Mouse (Mus musculus): ENCODE data around the gene Srsf1. TPM values are rescaled to one million over a fixed set of nuclear protein-coding genes. Genes with fewer than 3 reads are reported as not detected.

The Srsf1 gene
- polyA plus RNA-seq, 1 experiment from 2014 or later = 206 TPM

DNA sequence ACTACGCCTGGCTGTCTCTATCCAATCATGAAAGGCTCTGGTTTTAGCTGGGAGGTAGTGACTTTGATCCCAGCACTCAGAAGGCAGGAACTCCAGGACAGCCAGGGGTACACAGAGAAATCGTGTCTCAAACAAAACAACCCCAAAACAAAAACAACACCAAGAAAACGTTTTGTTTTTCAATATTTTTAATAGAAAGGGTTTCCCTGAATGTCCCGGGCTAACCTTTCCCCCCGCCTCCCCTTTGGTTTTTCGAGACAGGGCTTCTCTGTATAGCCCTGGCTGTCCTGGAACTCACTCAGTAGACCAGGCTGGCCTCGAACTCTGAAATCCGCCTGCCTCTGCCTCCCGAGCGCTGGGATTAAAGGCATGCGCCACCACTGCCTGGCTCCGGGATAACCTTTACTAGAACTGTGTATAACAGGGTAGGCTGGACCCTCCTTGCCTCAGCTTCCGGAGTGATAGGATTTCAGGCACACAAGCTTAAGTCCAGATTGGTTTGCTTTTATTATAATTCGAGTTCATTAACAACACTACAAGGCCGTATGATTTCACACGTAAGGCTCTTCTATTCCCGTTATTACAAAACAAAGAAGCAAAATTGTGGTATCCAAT, 743 bp upstream of the Srsf1 start:
- ATAC-seq (replicated peaks; ENCODE audit: low FRiP score, low read depth) (no peak), DNase-seq (ENCODE audit: low spot score) (no peak)
- 54% methylated on average over 17 of the region's 17 CpGs for WGBS
- peak overlapping the region; percentile 99 for H3K9ac ChIP-seq (ENCODE audit: low read depth, low read length)
- TF ChIP-seq CTCF (IDR thresholded peaks at IDR 0.05; ENCODE audit: low read depth) = no peak
- peak overlapping the region; percentile 60 for H3K4me2 ChIP-seq (ENCODE audit: low read length)
- peak overlapping the region; percentile 98 for H3K4me3 ChIP-seq (replicated peaks; ENCODE audit: low read depth, low read length)
- H3K9me3 ChIP-seq (replicated peaks; ENCODE audit: low read length) = no peaks in the 10 kb centered on the region
- H3K36me3 ChIP-seq (ENCODE audit: insufficient read depth, low read length) = no peaks in the 10 kb centered on the region
- no peaks in the 10 kb centered on the region for H3K27me3 ChIP-seq (ENCODE audit: insufficient read depth, low read length)
- H3K27ac ChIP-seq = peak overlapping the region; percentile 99; the same call in 1 of the 2 replicates
- 0 out of 2 replicates have a peak, but pooled peaks cover 7% of the 10 kb centered on the region for H3K4me1 ChIP-seq (replicated peaks; ENCODE audit: insufficient read depth, low read length)

GRCm38 (mm10) chr11:88047871-88048531, 828 bp downstream of the Srsf1 start:
- under 1% methylated on average over 73 of the region's 76 CpGs for WGBS
- H3K4me2 ChIP-seq (ENCODE audit: low read length) = peak overlapping the region; percentile 60
- ATAC-seq (replicated peaks; ENCODE audit: low FRiP score, low read depth) (peak; percentile 63), DNase-seq (ENCODE audit: low spot score) (peak; percentile 73)
- H3K4me1 ChIP-seq (replicated peaks; ENCODE audit: insufficient read depth, low read length) = 0 out of 2 replicates have a peak, but pooled peaks cover 7% of the 10 kb centered on the region
- H3K27ac ChIP-seq = peak overlapping the region; percentile 99
- no peaks in the 10 kb centered on the region for H3K9me3 ChIP-seq (replicated peaks; ENCODE audit: low read length)
- peak overlapping the region; percentile 99 for H3K9ac ChIP-seq (ENCODE audit: low read depth, low read length)
- no peaks in the 10 kb centered on the region for H3K27me3 ChIP-seq (ENCODE audit: insufficient read depth, low read length)
- H3K36me3 ChIP-seq (ENCODE audit: insufficient read depth, low read length) = no peaks in the 10 kb centered on the region
- peak overlapping the region; percentile 98 for H3K4me3 ChIP-seq (replicated peaks; ENCODE audit: low read depth, low read length)
- TF ChIP-seq CTCF (IDR thresholded peaks at IDR 0.05; ENCODE audit: low read depth) = no peak

DNA sequence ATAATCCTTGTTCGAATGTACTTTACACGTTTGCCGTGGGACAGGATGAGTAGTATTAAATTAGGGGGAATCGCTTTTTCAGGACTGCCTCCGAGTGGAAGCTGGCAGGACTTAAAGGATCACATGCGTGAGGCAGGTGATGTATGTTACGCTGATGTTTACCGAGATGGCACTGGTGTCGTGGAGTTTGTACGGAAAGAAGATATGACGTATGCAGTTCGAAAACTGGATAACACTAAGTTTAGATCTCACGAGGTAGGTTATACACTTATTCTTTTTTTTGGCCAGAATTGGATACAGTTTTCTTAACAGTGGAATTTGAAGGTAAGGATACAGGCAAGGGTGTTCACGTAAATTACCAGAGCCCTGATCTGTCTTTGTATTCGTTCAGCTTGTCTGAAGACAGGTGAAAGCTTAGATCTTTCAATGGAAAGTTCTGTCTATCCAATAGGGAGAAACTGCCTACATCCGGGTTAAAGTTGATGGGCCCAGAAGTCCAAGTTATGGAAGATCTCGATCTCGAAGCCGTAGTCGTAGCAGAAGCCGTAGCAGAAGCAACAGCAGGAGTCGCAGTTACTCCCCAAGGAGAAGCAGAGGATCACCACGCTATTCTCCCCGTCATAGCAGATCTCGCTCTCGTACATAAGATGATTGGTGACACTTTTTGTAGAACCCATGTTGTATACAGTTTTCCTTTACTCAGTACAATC, 1.9 kb downstream of the Srsf1 start:
- no peak for ATAC-seq (replicated peaks; ENCODE audit: low FRiP score, low read depth)
- WGBS = 9% methylated on average over 26 of the region's 26 CpGs
- Histone ChIP-seq H3K4me3 (replicated peaks; ENCODE audit: low read depth, low read length) (peak overlapping the region; percentile 98), H3K9ac (ENCODE audit: low read depth, low read length) (peak overlapping the region; percentile 99; the same call in 1 of the 2 replicates), H3K27ac (no peak overlapping the region), H3K4me1 (replicated peaks; ENCODE audit: insufficient read depth, low read length) (0 out of 2 replicates have a peak, but pooled peaks cover 7% of the 10 kb centered on the region), H3K27me3 (ENCODE audit: insufficient read depth, low read length) (no peaks in the 10 kb centered on the region), H3K36me3 (ENCODE audit: insufficient read depth, low read length) (no peaks in the 10 kb centered on the region), H3K4me2 (ENCODE audit: low read length) (peak overlapping the region; percentile 60), H3K9me3 (replicated peaks; ENCODE audit: low read length) (no peaks in the 10 kb centered on the region)
- TF ChIP-seq CTCF (IDR thresholded peaks at IDR 0.05; ENCODE audit: low read depth) = 0 out of 2 replicates have a peak, but pooled peaks have one; percentile 3
- DNase-seq (ENCODE audit: low spot score) = no peak

- ATAC-seq (replicated peaks; ENCODE audit: low FRiP score, low read depth) = no peak
- no peak for DNase-seq (ENCODE audit: low spot score)
- Histone ChIP-seq H3K36me3 (ENCODE audit: insufficient read depth, low read length) (no peaks in the 10 kb centered on the region), H3K27me3 (ENCODE audit: insufficient read depth, low read length) (no peaks in the 10 kb centered on the region), H3K27ac (no peak overlapping the region), H3K4me1 (replicated peaks; ENCODE audit: insufficient read depth, low read length) (0 out of 2 replicates have a peak, but pooled peaks cover 7% of the 10 kb centered on the region), H3K4me3 (replicated peaks; ENCODE audit: low read depth, low read length) (peak overlapping the region; percentile 98), H3K9ac (ENCODE audit: low read depth, low read length) (no peak overlapping the region), H3K9me3 (replicated peaks; ENCODE audit: low read length) (no peaks in the 10 kb centered on the region), H3K4me2 (ENCODE audit: low read length) (peak overlapping the region; percentile 60)
- TF ChIP-seq CTCF (IDR thresholded peaks at IDR 0.05; ENCODE audit: low read depth) = no peak
Observed at GRCm38 (mm10) chr11:88049732-88050131, 2.6 kb downstream of the Srsf1 start.

- no peak for TF ChIP-seq CTCF (IDR thresholded peaks at IDR 0.05; ENCODE audit: low read depth)
- no peak for ATAC-seq (replicated peaks; ENCODE audit: low FRiP score, low read depth)
Observed at GRCm38 (mm10) chr11:88052638-88053037, 5.5 kb downstream of the Srsf1 start.

DNA sequence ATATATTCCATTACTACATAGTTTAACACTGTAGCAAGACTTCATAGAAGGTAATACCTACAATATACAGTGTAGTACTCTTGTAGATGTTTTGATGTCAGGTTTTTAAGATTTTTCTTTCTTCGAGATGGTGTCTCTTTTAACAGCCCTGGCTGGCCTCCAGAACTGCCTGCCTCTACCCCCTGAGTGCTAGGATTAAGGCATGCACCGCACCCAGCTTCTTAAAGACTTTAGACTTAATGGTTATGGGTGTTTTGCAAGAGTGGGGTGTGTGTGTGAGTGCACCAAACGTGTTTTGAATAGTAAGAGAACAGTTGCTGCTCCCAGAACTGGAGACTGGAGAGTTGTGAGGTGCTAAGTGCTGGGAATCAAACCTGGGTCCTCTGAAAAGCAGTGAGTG, 6.6 kb downstream of the Srsf1 start:
- H3K9ac ChIP-seq (ENCODE audit: low read depth, low read length) = no peak overlapping the region
- no peak overlapping the region for H3K4me2 ChIP-seq (ENCODE audit: low read length)
- TF ChIP-seq CTCF (IDR thresholded peaks at IDR 0.05; ENCODE audit: low read depth) = no peak
- no peak overlapping the region for H3K4me3 ChIP-seq (replicated peaks; ENCODE audit: low read depth, low read length)
- WGBS = 58% methylated on average over 3 of the region's 3 CpGs
- H3K27me3 ChIP-seq (ENCODE audit: insufficient read depth, low read length) = no peaks in the 10 kb centered on the region
- no peaks in the 10 kb centered on the region for H3K36me3 ChIP-seq (ENCODE audit: insufficient read depth, low read length)
- 0 out of 2 replicates have a peak, but pooled peaks cover 7% of the 10 kb centered on the region for H3K4me1 ChIP-seq (replicated peaks; ENCODE audit: insufficient read depth, low read length)
- no peaks in the 10 kb centered on the region for H3K9me3 ChIP-seq (replicated peaks; ENCODE audit: low read length)
- H3K27ac ChIP-seq = no peak overlapping the region
- DNase-seq (ENCODE audit: low spot score) (no peak), ATAC-seq (replicated peaks; ENCODE audit: low FRiP score, low read depth) (no peak)

More at GRCm38 (mm10) chr11:88052638-88053037, 5.5 kb downstream of the Srsf1 start:
- Histone ChIP-seq H3K4me2 (ENCODE audit: low read length) (no peak overlapping the region), H3K4me3 (replicated peaks; ENCODE audit: low read depth, low read length) (no peak overlapping the region), H3K27ac (no peak overlapping the region), H3K27me3 (ENCODE audit: insufficient read depth, low read length) (no peaks in the 10 kb centered on the region), H3K36me3 (ENCODE audit: insufficient read depth, low read length) (no peaks in the 10 kb centered on the region), H3K9me3 (replicated peaks; ENCODE audit: low read length) (no peaks in the 10 kb centered on the region), H3K9ac (ENCODE audit: low read depth, low read length) (no peak overlapping the region), H3K4me1 (replicated peaks; ENCODE audit: insufficient read depth, low read length) (0 out of 2 replicates have a peak, but pooled peaks cover 7% of the 10 kb centered on the region)
- 79% methylated on average over 4 of the region's 4 CpGs for WGBS
- DNase-seq (ENCODE audit: low spot score) = no peak
